Mouse (Mus musculus) brain, adult 10 weeks (tissue): Measurements from ENCODE around the gene Sec23ip. TPM values are rescaled to one million over a fixed set of nuclear protein-coding genes. Genes with fewer than 3 reads are reported as not detected.

Experiments
- polyA plus RNA-seq: library from polyadenylated mRNA; stranded (reverse); fragments of 350-450 nt; fragmentation: Illumina TruSeq; extraction: RNeasy Lipid Tissue Mini Kit (QIAGEN cat#74804); gene quantifications from one replicate; pipeline ENCODE4 v1.2.3, GENCODE M21; 2015; ENCODE audit warnings: low read depth, low replicate concordance

Sec23ip gene
- polyA plus RNA-seq = 20.7 TPM

DNA sequence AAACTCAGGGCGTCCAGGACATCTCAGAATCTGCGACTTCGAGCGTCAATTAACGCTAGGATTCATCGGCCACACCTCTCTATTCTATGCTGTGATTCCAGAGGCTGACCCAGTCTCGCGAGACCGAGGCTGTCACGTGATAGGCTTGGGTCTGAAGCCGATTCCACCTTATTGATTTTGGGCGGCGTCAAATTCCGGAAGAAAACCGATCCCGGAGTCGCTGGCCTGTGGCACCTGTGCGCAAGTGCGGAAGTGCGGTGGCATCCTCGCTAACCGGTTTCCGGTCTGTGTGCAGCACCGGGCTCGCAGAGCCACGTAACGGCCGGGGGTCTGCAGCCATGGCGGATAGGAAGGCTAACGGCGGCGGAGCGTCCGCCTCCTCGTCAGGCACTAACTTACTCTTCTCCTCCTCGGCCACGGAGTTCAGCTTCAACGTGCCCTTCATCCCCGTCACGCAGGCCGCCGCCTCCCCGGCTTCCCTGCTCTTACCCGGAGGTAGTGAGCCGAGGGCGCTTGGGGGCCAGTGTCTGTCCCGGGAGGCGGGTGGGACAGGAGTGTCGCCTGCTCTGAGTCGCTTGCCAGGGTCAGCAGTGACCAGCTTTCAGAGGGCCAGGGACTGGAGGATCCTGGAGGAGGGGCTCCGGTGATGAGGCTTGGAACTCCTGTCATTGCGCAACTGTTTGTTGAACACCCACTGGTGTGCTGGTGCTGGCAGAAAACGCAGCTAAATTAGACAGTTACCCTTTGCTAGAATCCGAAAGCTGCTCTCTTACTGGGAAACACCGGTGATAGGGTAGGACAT, at the start of gene Sec23ip:
Sec23ip (plus strand) TSS at position 260 of the 802 bp plus-strand sequence.

DNA sequence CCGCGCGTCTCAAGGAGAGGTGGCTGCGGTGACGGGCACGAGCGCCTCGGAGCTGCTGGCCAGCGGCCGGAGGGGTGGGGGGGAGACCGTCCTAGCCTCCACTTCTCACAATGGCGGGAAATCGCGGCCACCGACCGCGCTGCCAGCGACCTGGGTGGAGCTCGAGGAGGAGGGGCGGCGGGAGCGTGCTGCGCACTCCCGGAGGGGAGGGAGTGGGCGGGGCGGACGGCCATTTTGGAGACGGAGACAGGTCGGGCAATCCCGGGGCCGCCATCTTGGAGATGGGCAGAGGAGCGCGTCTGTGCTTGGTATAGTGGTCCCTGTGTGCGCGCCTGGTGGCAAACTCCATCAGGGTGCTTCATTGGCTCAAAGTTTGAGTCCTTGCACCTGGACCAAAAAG, 4.4 kb upstream of the Sec23ip start, which contains the start of gene Mcmbp:
Mcmbp (minus strand) TSS at position 162 of the 400 bp plus-strand sequence.

Other genes starting within 250 kb of the Sec23ip start
- gene Bag3, start 221.3 kb upstream of the Sec23ip start, polyA plus RNA-seq = 6.1 TPM
- 121 TPM for gene Inpp5f, start 133.6 kb upstream of the Sec23ip start, polyA plus RNA-seq
- 12.7 TPM for gene Mcmbp, start 4.4 kb upstream of the Sec23ip start, polyA plus RNA-seq